Mouse (Mus musculus) forebrain, embryonic 13.5 days (tissue): ENCODE data around the gene Erich3. TPM values are rescaled to one million over a fixed set of nuclear protein-coding genes. Genes with fewer than 3 reads are reported as not detected.

ENCODE experiments used
- ATAC-seq: fragments of 200-750 bp; cut with Nextera tagmentation; 2 replicates; pipeline ENCODE4 v1.8.0; 2017
- H3K27ac ChIP-seq: fragments of 300-500 bp; sonication (generic); 2 replicates; pipeline ENCODE4 v1.5.1; 2015; ENCODE audit warnings: inconsistent platforms, mild to moderate bottlenecking, moderate library complexity
- H3K27me3 ChIP-seq: fragments of 300-500 bp; sonication (generic); 2 replicates; pipeline ENCODE4 v1.6.1; 2015; ENCODE audit warnings: mild to moderate bottlenecking, inconsistent platforms
- H3K36me3 ChIP-seq: fragments of 300-500 bp; sonication (generic); 2 replicates; pipeline ENCODE4 v1.6.1; 2015; ENCODE audit warnings: mild to moderate bottlenecking, inconsistent platforms; ENCODE audit not compliant: poor library complexity, severe bottlenecking
- H3K4me1 ChIP-seq: fragments of 300-500 bp; sonication (generic); 2 replicates; pipeline ENCODE4 v1.6.1; 2015; ENCODE audit warnings: inconsistent platforms
- H3K4me2 ChIP-seq: fragments of 300-500 bp; sonication (generic); 2 replicates; pipeline ENCODE4 v1.6.1; 2015; ENCODE audit warnings: inconsistent platforms, mild to moderate bottlenecking, moderate library complexity
- H3K4me3 ChIP-seq: fragments of 300-500 bp; sonication (generic); 2 replicates; pipeline ENCODE4 v1.5.1; 2015; ENCODE audit warnings: mild to moderate bottlenecking, inconsistent platforms
- H3K9ac ChIP-seq: fragments of 300-500 bp; sonication (generic); 2 replicates; pipeline ENCODE4 v1.6.1; 2015; ENCODE audit warnings: mild to moderate bottlenecking, inconsistent platforms
- H3K9me3 ChIP-seq: fragments of 300-500 bp; sonication (generic); replicated peaks from 2 replicates; pipeline ENCODE4 v1.6.1; 2016; ENCODE audit warnings: inconsistent platforms
- WGBS: fragments of 180-500 bp; shearing (Covaris S2); methylation state at CpG from one replicate; pipeline ENCODE4 v1.1.7; 2015; 5-methylcytosine and 5-hydroxymethylcytosine counted together
- polyA plus RNA-seq: library from polyadenylated mRNA; unstranded; fragments of >200 nt; fragmentation: Nextera tagmentation; extraction: Ambion mirVana; gene quantifications from 2 replicates; pipeline ENCODE4 v1.2.1, GENCODE M21; 2015

Erich3 gene
- polyA plus RNA-seq, 1 experiment from 2014 or later, result 0.70 TPM

GRCm38 (mm10) chr3:154652581-154653420 lies 10.9 kb upstream of the Erich3 start:
- H3K27me3 ChIP-seq, result no peaks in the 10 kb centered on the region
- H3K4me3 ChIP-seq, result no peak overlapping the region
- H3K9me3 ChIP-seq, result no peaks in the 10 kb centered on the region
- H3K27ac ChIP-seq, result no peak overlapping the region
- peaks cover 8% of the 10 kb centered on the region; the same call in 1 of the 2 replicates for H3K4me1 ChIP-seq
- 45% methylated on average over 24 of the region's 24 CpGs for WGBS
- no peaks in the 10 kb centered on the region for H3K36me3 ChIP-seq
- ATAC-seq, result peak; percentile 86
- H3K4me2 ChIP-seq, result 0 out of 2 replicates have a peak overlapping the region, but pooled peaks have one; percentile 2
- no peak overlapping the region for H3K9ac ChIP-seq

- Histone ChIP-seq H3K9me3 (no peaks in the 10 kb centered on the region), H3K4me1 (peaks cover 5% of the 10 kb centered on the region; the same call in 1 of the 2 replicates), H3K36me3 (no peaks in the 10 kb centered on the region), H3K4me3 (no peak overlapping the region), H3K4me2 (0 out of 2 replicates have a peak overlapping the region, but pooled peaks have one; percentile 2), H3K9ac (no peak overlapping the region), H3K27ac (no peak overlapping the region), H3K27me3 (no peaks in the 10 kb centered on the region)
- WGBS, result 41% methylated on average over 5 of the region's 5 CpGs
- ATAC-seq, result peak; percentile 30; the same call in 1 of the 2 replicates
Measured at GRCm38 (mm10) chr3:154653454-154653853, 10.2 kb upstream of the Erich3 start.

DNA sequence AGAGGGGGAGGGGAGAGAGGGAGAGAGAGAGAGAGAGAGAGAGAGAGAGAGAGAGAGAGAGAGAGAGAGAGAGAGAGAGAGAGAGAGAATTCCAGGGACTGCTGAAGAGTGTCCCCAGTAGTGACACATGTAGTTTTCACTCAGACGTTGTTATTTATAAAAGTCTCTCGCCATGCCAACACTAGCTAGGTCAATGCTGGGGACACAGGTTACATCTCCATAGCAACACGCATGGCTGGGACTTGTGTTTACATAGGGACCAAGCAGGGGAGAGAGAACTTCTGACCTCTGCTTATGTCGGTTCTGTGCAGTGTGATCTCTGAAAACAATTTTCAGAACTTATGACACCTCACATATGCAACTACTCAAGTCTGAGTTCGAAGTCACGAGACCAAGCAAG lies 9.4 kb upstream of the Erich3 start:
- Histone ChIP-seq H3K36me3 (no peaks in the 10 kb centered on the region), H3K27me3 (no peaks in the 10 kb centered on the region), H3K4me1 (peaks cover 5% of the 10 kb centered on the region; the same call in 1 of the 2 replicates), H3K4me2 (no peak overlapping the region), H3K4me3 (no peak overlapping the region), H3K9me3 (no peaks in the 10 kb centered on the region), H3K9ac (no peak overlapping the region), H3K27ac (no peak overlapping the region)
- 76% methylated on average over 6 of the region's 6 CpGs for WGBS
- ATAC-seq, result no peak

GRCm38 (mm10) chr3:154654901-154655300 lies 8.8 kb upstream of the Erich3 start:
- H3K4me1 ChIP-seq, result peaks cover under 1% of the 10 kb centered on the region; the same call in 1 of the 2 replicates
- no peak overlapping the region for H3K27ac ChIP-seq
- 84% methylated on average over 12 of the region's 12 CpGs for WGBS
- H3K4me2 ChIP-seq, result no peak overlapping the region
- ATAC-seq, result no peak
- no peaks in the 10 kb centered on the region for H3K9me3 ChIP-seq
- H3K27me3 ChIP-seq, result no peaks in the 10 kb centered on the region
- no peak overlapping the region for H3K9ac ChIP-seq
- no peak overlapping the region for H3K4me3 ChIP-seq
- H3K36me3 ChIP-seq, result no peaks in the 10 kb centered on the region

GRCm38 (mm10) chr3:154655711-154656110 lies 7.9 kb upstream of the Erich3 start:
- Histone ChIP-seq H3K4me2 (no peak overlapping the region), H3K9me3 (no peaks in the 10 kb centered on the region), H3K4me3 (no peak overlapping the region), H3K36me3 (no peaks in the 10 kb centered on the region), H3K27me3 (no peaks in the 10 kb centered on the region), H3K27ac (no peak overlapping the region), H3K4me1 (no peaks in the 10 kb centered on the region), H3K9ac (no peak overlapping the region)
- ATAC-seq, result no peak
- 90% methylated on average over 5 of the region's 5 CpGs for WGBS

- H3K36me3 ChIP-seq, result no peaks in the 10 kb centered on the region
- ATAC-seq, result peak; percentile 88
- peaks cover 17% of the 10 kb centered on the region for H3K4me1 ChIP-seq
- H3K27me3 ChIP-seq, result peaks cover 6% of the 10 kb centered on the region; the same call in 1 of the 2 replicates
- H3K9me3 ChIP-seq, result no peaks in the 10 kb centered on the region
- peak overlapping the region; percentile 83 for H3K4me2 ChIP-seq
- H3K4me3 ChIP-seq, result peak overlapping the region; percentile 45
- 2% methylated on average over 25 of the region's 27 CpGs for WGBS
- peak overlapping the region; percentile 64 for H3K27ac ChIP-seq
- H3K9ac ChIP-seq, result peak overlapping the region; percentile 57
Measured at GRCm38 (mm10) chr3:154663976-154664581, 420 bp downstream of the Erich3 start.

DNA sequence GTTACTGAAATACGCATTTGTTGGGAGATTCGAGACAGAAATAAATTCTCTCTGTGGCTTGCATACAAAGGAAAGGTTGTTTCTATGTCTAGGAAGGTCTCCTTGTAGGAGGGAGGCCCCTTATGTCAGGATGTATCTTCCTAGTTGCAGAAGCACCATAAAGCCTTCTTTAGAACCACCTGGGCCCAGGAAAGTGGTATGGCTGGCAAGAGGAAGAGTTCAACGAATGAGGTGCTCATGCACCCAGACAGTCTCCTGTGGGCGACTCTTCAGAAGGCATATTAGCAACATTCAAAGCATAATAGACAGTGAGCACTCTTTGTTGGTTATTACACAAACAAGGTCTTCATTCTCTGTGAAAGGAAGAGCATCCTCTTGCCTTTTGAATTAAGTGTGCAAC lies 977 bp downstream of the Erich3 start:
- Histone ChIP-seq H3K4me2 (peak overlapping the region; percentile 83), H3K4me1 (peaks cover 17% of the 10 kb centered on the region), H3K36me3 (no peaks in the 10 kb centered on the region), H3K9me3 (no peaks in the 10 kb centered on the region), H3K9ac (peak overlapping the region; percentile 57; the same call in 1 of the 2 replicates), H3K27me3 (peaks cover 6% of the 10 kb centered on the region; the same call in 1 of the 2 replicates), H3K4me3 (peak overlapping the region; percentile 45), H3K27ac (peak overlapping the region; percentile 64)
- 33% methylated on average over 4 of the region's 4 CpGs for WGBS
- ATAC-seq, result no peak

DNA sequence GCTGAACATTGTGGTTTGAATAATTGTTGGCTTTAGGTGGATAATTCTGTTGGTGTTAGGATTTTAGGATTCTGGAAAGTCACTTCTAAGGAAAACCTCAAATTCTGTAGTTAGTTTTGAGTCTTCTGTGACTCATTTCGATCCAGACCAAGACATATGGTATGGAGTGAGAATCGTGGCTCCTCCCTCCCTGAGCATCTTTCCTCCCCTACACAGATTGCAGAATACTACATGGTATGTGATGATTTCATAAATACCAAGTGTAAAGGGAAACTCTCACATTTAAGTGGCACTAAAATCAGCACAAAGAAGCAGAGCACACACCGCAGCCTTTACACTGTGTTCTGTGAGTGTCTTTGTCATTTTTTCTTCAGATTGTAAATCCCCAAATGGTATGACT lies 4.8 kb downstream of the Erich3 start:
- H3K9me3 ChIP-seq, result no peaks in the 10 kb centered on the region
- H3K27me3 ChIP-seq, result no peaks in the 10 kb centered on the region
- H3K36me3 ChIP-seq, result no peaks in the 10 kb centered on the region
- H3K27ac ChIP-seq, result no peak overlapping the region
- no peak overlapping the region for H3K4me2 ChIP-seq
- H3K4me3 ChIP-seq, result no peak overlapping the region
- no peak for ATAC-seq
- H3K4me1 ChIP-seq, result peaks cover 12% of the 10 kb centered on the region
- H3K9ac ChIP-seq, result no peak overlapping the region
- WGBS, result 90% methylated on average over 3 of the region's 3 CpGs

DNA sequence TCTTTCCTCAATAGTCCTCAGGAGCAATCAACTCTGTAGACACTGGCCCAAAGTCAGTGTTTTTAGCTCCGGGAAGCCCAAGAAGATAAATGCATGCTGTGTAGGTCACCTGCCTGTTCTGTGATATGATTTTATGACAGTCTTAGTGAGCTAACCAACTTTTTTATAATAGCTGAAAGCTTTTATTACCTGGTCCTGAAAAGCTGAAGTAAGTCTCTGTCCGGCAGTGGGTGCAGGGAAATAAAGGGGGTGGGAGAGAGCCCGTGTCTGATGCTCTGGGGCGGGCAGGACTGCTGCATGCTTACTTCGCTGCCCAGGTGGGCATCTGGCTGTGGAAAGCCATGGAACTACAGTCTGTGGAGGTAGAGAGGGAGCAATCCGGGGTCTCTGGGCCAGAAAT lies 6.9 kb downstream of the Erich3 start:
- no peak overlapping the region for H3K4me3 ChIP-seq
- no peak overlapping the region for H3K9ac ChIP-seq
- H3K36me3 ChIP-seq, result no peaks in the 10 kb centered on the region
- H3K4me1 ChIP-seq, result 0 out of 2 replicates have a peak, but pooled peaks cover 3% of the 10 kb centered on the region
- 83% methylated on average over 6 of the region's 6 CpGs for WGBS
- H3K27me3 ChIP-seq, result no peaks in the 10 kb centered on the region
- no peaks in the 10 kb centered on the region for H3K9me3 ChIP-seq
- ATAC-seq, result no peak
- no peak overlapping the region for H3K4me2 ChIP-seq
- H3K27ac ChIP-seq, result no peak overlapping the region

DNA sequence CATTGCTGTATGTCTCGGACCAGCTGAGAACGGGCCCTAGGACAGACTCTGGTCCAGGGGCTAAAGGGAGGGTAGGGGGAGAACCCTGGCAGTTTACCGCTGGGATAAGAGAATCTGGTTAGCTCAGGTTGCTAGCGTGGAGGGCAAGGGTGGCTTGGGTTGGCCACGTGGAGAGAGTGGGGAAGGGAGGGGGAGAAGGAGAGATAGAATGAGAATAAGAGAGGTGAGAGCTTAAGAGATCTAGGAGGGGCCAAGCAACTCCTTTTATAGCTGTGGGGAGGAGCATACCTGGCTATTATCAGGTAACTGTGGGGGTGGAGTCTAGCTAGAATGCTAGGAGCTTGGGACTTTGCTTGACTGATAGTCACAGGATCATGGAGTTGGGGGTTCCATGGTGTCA lies 7.4 kb downstream of the Erich3 start:
- ATAC-seq, result no peak
- Histone ChIP-seq H3K27ac (no peak overlapping the region), H3K9ac (no peak overlapping the region), H3K9me3 (no peaks in the 10 kb centered on the region), H3K4me2 (no peak overlapping the region), H3K4me3 (no peak overlapping the region), H3K27me3 (no peaks in the 10 kb centered on the region), H3K36me3 (no peaks in the 10 kb centered on the region), H3K4me1 (0 out of 2 replicates have a peak, but pooled peaks cover 3% of the 10 kb centered on the region)
- WGBS, result 66% methylated on average over 5 of the region's 5 CpGs

GRCm38 (mm10) chr3:154673326-154673725 lies 9.7 kb downstream of the Erich3 start:
- no peak overlapping the region for H3K27ac ChIP-seq
- H3K27me3 ChIP-seq, result no peaks in the 10 kb centered on the region
- H3K4me3 ChIP-seq, result no peak overlapping the region
- H3K9ac ChIP-seq, result no peak overlapping the region
- no peaks in the 10 kb centered on the region for H3K9me3 ChIP-seq
- H3K4me2 ChIP-seq, result no peak overlapping the region
- ATAC-seq, result peak; percentile 50; the same call in 1 of the 2 replicates
- no peaks in the 10 kb centered on the region for H3K36me3 ChIP-seq
- 54% methylated on average over 8 of the region's 8 CpGs for WGBS
- H3K4me1 ChIP-seq, result peaks cover 7% of the 10 kb centered on the region; the same call in 1 of the 2 replicates

DNA sequence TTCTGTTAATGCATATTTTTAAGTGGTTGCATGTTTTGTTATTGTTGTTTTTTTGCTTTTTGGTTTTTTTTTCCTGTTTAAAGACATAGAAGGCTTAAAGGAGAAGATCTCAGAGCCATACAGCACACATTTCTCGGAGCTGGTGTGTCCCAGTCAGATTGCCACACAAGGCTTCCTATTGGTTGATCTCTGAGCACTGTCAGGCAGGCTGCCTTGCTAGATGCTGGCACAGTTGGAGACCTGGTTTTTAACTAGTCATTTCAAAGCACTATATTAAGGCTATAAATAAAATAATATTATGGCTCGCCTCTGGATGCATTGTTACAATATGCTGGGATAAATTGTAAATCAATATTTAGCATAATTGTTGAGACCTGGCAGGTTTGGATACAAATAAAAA lies 18.9 kb downstream of the Erich3 start:
- Histone ChIP-seq H3K9me3 (no peaks in the 10 kb centered on the region), H3K36me3 (no peaks in the 10 kb centered on the region), H3K9ac (no peak overlapping the region), H3K27ac (no peak overlapping the region), H3K27me3 (no peaks in the 10 kb centered on the region), H3K4me2 (no peak overlapping the region), H3K4me1 (peaks cover 4% of the 10 kb centered on the region; the same call in 1 of the 2 replicates), H3K4me3 (no peak overlapping the region)
- 0 out of 2 replicates have a peak, but pooled peaks have one; percentile 36 for ATAC-seq
- 79% methylated on average over 2 of the region's 2 CpGs for WGBS
